Mouse (Mus musculus) C2C12 (cell line): ENCODE data around the gene Armc9.

Experiments used
- CEBPB ChIP-seq: IDR thresholded peaks from one replicate; pipeline ENCODE4 v1.6.1; 2011; ENCODE audit warnings: low read depth, mild to moderate bottlenecking, control low read depth, moderate library complexity
- CTCF ChIP-seq: IDR thresholded peaks from one replicate; pipeline ENCODE4 v1.5.1; 2011; ENCODE audit not compliant: control insufficient read depth, insufficient read depth, insufficient read length
- FOSL1 ChIP-seq: IDR thresholded peaks from one replicate; pipeline ENCODE4 v1.8.0; 2011; ENCODE audit warnings: mild to moderate bottlenecking, low read length; ENCODE audit not compliant: poor library complexity, insufficient read depth, severe bottlenecking
- USF1 ChIP-seq: IDR thresholded peaks from one replicate; pipeline ENCODE4 v1.6.1; 2011; ENCODE audit warnings: low read depth, mild to moderate bottlenecking, control low read depth, moderate library complexity

DNA sequence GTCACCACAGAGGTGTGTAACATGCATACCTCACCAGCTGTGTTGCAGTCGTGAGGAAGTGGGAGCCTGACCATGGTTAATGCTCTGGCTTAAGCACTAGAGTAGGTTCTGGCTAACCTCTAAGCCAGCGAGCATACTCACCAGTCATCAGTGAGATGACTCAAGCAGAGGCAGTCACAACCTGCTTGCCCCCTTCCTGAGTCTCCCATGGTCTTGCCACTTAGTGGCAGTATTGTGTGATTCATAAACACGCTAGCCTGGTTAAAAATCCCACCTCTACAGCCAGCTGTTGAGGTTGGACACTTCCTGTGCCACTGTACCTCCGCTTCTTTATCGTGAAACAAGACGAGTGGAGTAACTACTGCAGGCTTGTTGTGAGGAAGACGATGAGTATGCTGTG, 32.2 kb downstream of the Armc9 start:
- TF ChIP-seq CTCF (no peak), FOSL1 (no peak), USF1 (no peak), CEBPB (no peak)
